Mouse (Mus musculus) liver, embryonic 13.5 days (tissue): ENCODE measurements at regions not wholly inside any gene's neighbourhood (a gene's known extent, or its start where the extent isn't known, plus 50 kb on each side); places are given as distances from the start of the nearest gene placed in this dataset.

Source experiments
- ATAC-seq: fragments of 200-750 bp; cut with Nextera tagmentation; 2 replicates; pipeline ENCODE4 v1.8.0; 2017; ENCODE audit warnings: low read depth, mild to moderate bottlenecking, moderate number of reproducible peaks, moderate library complexity
- DNase-seq: peaks from one replicate; pipeline ENCODE4 v3.0.0; 2022
- H3K27ac ChIP-seq: fragments of 300-500 bp; sonication (generic); 2 replicates; pipeline ENCODE4 v1.5.1; 2015; ENCODE audit warnings: moderate library complexity, mild to moderate bottlenecking, inconsistent platforms
- H3K27me3 ChIP-seq: fragments of 300-500 bp; sonication (generic); 2 replicates; pipeline ENCODE4 v1.6.1; 2015; ENCODE audit warnings: mild to moderate bottlenecking, inconsistent platforms
- H3K36me3 ChIP-seq: fragments of 300-500 bp; sonication (generic); 2 replicates; pipeline ENCODE4 v1.6.1; 2015; ENCODE audit warnings: mild to moderate bottlenecking, inconsistent platforms
- H3K4me1 ChIP-seq: fragments of 300-500 bp; sonication (generic); replicated peaks from 2 replicates; pipeline ENCODE4 v1.6.1; 2015; ENCODE audit warnings: inconsistent platforms
- H3K4me2 ChIP-seq: fragments of 300-500 bp; sonication (generic); 2 replicates; pipeline ENCODE4 v1.6.1; 2015; ENCODE audit warnings: inconsistent platforms, mild to moderate bottlenecking, moderate library complexity
- H3K4me3 ChIP-seq: fragments of 300-500 bp; sonication (generic); replicated peaks from 2 replicates; pipeline ENCODE4 v1.5.1; 2015; ENCODE audit warnings: mild to moderate bottlenecking, inconsistent platforms
- H3K9ac ChIP-seq: fragments of 300-500 bp; sonication (generic); 2 replicates; pipeline ENCODE4 v1.6.1; 2015; ENCODE audit warnings: mild to moderate bottlenecking, inconsistent platforms
- H3K9me3 ChIP-seq: fragments of 300-500 bp; sonication (generic); replicated peaks from 2 replicates; pipeline ENCODE4 v1.6.1; 2016; ENCODE audit warnings: inconsistent platforms
- WGBS: fragments of 180-500 bp; shearing (Covaris S2); methylation state at CpG from one replicate; pipeline ENCODE4 v1.1.7; 2015; ENCODE audit not compliant: insufficient replicate concordance; 5-methylcytosine and 5-hydroxymethylcytosine counted together

DNA sequence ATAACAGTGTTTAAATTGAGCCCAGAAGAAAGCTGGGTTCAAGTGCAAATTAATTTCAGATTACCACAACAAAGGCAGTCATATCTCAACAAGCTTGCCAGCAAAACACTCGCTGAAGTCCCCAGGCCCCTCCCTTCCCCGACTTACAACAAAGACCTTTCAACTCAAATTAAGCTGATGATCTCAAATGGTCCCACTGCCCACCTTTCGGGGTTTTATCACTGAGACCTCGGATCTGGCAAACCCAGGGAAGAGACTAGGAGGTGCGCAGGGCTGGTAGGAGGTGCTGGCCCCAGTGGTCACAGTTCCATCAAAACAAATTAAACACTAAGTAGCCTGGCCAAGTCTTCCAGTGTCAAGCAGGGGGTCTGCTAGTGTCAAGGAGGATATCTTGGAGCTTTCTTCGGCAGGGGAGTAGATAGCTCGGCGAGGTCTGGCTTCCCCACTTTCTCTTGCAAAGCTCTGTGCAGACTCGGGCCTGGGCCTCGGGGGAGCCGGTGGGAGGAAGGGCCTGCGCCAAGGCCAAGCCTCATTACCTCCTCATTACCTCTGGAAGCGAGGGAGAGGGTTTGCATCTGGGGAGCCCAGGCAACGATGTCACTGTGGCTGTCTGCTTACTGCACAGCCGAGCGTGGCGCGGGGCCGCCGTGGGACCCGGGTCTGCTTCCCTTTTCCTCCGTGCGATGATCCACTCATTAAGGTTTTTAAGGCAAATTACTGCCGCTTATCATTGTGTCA lies 262.9 kb upstream of the Irx2 start:
- Histone ChIP-seq H3K4me3 (no peak overlapping the region), H3K9ac (no peak overlapping the region), H3K36me3 (no peaks in the 10 kb centered on the region), H3K4me1 (no peaks in the 10 kb centered on the region), H3K4me2 (no peak overlapping the region), H3K27ac (no peak overlapping the region), H3K9me3 (peaks cover 2% of the 10 kb centered on the region; the same call in 1 of the 2 replicates), H3K27me3 (peaks cover 12% of the 10 kb centered on the region; the same call in 1 of the 2 replicates)
- no peak for ATAC-seq
- DNase-seq, result no peak
- WGBS, result 24% methylated on average over 24 of the region's 24 CpGs

DNA sequence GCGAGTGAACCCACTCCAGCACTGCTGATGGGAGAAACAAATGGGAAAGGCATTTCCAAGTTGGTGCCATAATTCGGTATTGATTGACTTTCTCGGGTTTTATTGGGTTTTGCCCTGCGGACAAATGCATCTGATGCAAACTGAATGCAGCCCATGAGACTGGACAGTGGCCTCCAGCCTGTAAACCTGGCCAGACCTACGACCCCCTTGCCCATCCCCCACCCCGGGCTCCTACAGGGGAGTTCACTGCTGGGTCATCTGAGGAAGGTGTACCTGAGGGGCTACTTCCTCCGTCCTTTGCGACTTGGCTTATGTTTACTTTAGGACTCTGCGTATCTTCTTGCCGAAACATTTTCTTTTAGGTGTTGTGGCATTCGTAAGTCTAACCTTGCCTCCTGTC lies 262.3 kb upstream of the Irx2 start:
- H3K9me3 ChIP-seq, result no peaks in the 10 kb centered on the region; the same call in 1 of the 2 replicates
- peaks cover 12% of the 10 kb centered on the region; the same call in 1 of the 2 replicates for H3K27me3 ChIP-seq
- DNase-seq, result no peak
- H3K4me1 ChIP-seq, result no peaks in the 10 kb centered on the region
- H3K9ac ChIP-seq, result no peak overlapping the region
- H3K27ac ChIP-seq, result no peak overlapping the region
- H3K36me3 ChIP-seq, result no peaks in the 10 kb centered on the region
- ATAC-seq, result no peak
- WGBS, result 38% methylated on average over 11 of the region's 11 CpGs
- H3K4me3 ChIP-seq, result no peak overlapping the region
- no peak overlapping the region for H3K4me2 ChIP-seq

DNA sequence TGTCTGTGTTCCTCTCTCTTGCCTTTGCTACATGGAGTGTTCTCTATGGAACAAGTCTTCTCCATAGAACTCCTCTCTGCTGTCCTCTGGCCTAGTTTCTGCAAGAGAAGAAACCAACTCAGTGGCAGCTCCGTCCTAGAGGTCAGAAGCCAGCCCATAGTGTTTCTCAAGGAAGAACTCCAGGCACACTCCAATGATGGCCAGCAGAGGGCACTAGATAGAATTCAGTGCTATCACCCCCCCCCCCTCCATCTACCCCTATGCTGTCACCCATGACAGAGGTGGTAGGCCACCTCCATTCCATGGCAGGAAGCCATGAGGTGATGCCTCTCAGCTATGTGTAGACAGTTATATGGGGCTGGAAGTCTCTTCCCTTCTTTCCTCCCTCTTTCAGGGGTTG lies 258.5 kb upstream of the Irx2 start:
- Histone ChIP-seq H3K4me2 (no peak overlapping the region), H3K9me3 (no peaks in the 10 kb centered on the region; the same call in 1 of the 2 replicates), H3K27ac (no peak overlapping the region), H3K9ac (no peak overlapping the region), H3K4me1 (no peaks in the 10 kb centered on the region), H3K27me3 (peaks cover 12% of the 10 kb centered on the region; the same call in 1 of the 2 replicates), H3K4me3 (no peak overlapping the region), H3K36me3 (no peaks in the 10 kb centered on the region)
- no peak for ATAC-seq
- DNase-seq, result no peak
- 59% methylated on average over 1 of the region's 1 CpGs for WGBS

DNA sequence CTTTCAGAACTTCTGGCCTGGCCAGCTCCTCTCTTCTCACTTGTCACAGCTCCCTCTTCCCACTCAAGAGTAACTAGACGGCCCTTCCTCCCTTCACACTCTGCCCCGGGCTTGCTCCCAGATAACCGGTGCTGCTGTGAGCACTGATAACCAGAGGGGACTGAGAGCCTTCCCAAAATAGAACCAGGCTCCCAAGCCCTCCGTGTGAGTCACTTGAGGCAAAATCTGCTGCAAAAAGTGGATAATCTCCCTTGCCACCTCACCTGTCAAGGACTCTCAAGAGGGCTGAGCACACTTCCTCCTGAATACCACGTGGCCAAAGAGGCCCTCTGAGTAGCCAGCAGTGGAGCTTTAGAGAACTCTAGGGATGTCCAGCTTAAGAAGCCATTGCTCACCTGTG lies 257.6 kb upstream of the Irx2 start:
- Histone ChIP-seq H3K9ac (no peak overlapping the region), H3K9me3 (no peaks in the 10 kb centered on the region; the same call in 1 of the 2 replicates), H3K36me3 (no peaks in the 10 kb centered on the region), H3K4me3 (no peak overlapping the region), H3K4me2 (no peak overlapping the region), H3K27me3 (peaks cover 5% of the 10 kb centered on the region; the same call in 1 of the 2 replicates), H3K27ac (no peak overlapping the region), H3K4me1 (no peaks in the 10 kb centered on the region)
- 12% methylated on average over 5 of the region's 5 CpGs for whole genome bisulfite sequencing
- ATAC-seq (no peak), DNase-seq (no peak)

DNA sequence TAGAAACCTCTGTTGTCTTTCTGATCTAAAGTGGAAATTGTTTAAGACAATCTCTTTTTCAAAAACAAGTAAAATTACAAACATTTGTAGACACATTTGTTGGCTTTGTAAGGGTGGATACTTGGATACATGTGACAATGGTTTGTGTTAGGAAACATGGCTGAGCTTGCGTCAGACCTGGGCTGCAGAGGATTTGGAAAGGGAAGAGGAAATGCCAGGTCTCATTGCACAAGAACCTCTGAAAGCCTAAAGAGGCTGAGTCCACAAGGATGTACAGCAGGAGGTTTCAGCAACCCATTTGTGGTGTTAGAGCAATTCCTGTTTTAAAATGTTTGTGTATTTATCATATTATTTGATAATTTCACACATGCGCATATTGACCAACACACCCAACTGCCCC lies 235.3 kb upstream of the Irx2 start:
- Histone ChIP-seq H3K27me3 (no peaks in the 10 kb centered on the region), H3K9me3 (no peaks in the 10 kb centered on the region), H3K4me3 (no peak overlapping the region), H3K9ac (no peak overlapping the region), H3K36me3 (no peaks in the 10 kb centered on the region), H3K4me2 (no peak overlapping the region), H3K4me1 (no peaks in the 10 kb centered on the region), H3K27ac (no peak overlapping the region)
- 75% methylated on average over 2 of the region's 2 CpGs for WGBS
- ATAC-seq (no peak), DNase-seq (no peak)

DNA sequence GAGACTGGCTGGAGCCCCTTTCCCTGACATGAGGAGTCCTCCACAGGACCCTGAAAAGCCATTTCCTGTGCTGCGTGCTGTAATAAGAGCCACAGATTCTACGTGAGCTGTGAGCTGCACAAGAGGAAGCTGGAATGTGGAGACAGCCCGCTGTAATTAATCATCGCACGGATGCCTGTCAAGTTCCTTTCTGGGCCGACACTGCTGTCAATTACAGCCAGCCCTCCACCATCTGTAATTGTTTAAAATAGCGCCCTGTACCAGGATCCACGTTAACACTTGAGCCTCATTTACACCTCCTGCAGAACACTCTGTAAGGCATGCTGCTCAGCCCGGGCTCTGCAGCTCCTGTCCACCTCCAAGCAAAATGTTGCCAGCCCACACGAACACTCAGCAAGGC lies 227.9 kb upstream of the Irx2 start:
- H3K9ac ChIP-seq, result no peak overlapping the region
- no peaks in the 10 kb centered on the region for H3K4me1 ChIP-seq
- H3K4me2 ChIP-seq, result no peak overlapping the region
- DNase-seq, result no peak
- H3K36me3 ChIP-seq, result no peaks in the 10 kb centered on the region
- H3K27me3 ChIP-seq, result no peaks in the 10 kb centered on the region
- ATAC-seq, result no peak
- no peak overlapping the region for H3K4me3 ChIP-seq
- no peak overlapping the region for H3K27ac ChIP-seq
- H3K9me3 ChIP-seq, result peaks cover 3% of the 10 kb centered on the region; the same call in 1 of the 2 replicates
- WGBS, result 20% methylated on average over 10 of the region's 10 CpGs

DNA sequence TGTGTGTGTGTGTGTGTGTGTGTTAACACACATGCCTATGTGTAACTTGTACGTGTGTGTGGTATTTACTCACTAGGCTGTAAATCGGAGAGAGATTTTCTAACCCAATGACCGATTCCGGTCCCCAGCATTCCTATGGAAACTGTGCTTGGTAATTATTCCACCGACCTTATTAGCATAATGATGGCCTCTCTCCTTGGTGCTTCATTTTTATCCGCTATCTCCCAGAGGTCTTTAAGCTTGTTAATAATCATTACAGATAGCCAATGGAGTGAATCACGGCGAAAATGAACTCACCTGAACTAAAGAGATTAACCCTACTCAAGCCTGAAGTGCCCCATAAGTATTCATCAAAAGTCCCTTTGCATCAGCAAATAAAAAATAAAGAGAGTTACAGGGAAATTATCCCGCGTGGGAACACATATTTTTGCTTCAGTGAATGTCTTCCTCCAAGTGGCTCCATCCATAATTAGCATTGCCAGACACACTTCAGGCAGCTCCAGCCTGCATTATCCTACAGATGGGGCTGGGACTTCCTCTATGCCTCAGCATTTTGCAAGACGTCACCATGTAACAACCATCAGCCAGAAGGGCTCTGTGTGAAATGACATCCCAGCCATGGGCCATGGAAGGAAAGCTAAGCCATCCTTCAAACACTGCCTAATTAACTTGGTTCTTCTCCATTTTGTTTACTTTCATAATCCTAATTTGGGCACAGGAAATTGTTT lies 219.2 kb upstream of the Irx2 start:
- DNase-seq (no peak), ATAC-seq (no peak)
- no peak overlapping the region for H3K27ac ChIP-seq
- H3K9me3 ChIP-seq, result no peaks in the 10 kb centered on the region
- H3K27me3 ChIP-seq, result no peaks in the 10 kb centered on the region
- WGBS, result 70% methylated on average over 11 of the region's 11 CpGs
- no peak overlapping the region for H3K4me3 ChIP-seq
- H3K36me3 ChIP-seq, result no peaks in the 10 kb centered on the region
- H3K9ac ChIP-seq, result no peak overlapping the region
- no peaks in the 10 kb centered on the region for H3K4me1 ChIP-seq
- no peak overlapping the region for H3K4me2 ChIP-seq

DNA sequence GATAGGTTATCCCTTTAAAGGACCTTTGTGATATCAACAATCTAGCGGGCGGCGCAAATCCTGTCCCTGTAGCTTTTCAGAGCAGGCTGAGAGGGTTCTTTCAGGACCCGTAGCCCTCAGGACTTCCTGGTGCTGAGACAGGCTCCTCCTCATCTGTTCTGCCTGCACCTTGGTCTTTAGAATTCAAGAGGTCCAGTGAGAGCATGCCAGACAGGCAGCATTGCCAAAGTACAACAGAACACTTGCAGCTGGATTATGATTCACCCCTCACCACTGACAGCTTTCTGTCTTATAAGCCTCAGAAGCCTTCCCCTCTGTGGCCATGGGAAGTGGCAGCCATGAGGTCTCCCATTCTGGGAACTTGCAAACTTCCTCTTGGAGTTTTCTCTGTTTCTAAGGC lies 216.0 kb upstream of the Irx2 start:
- WGBS, result 75% methylated on average over 4 of the region's 4 CpGs
- DNase-seq (no peak), ATAC-seq (no peak)
- Histone ChIP-seq H3K4me3 (no peak overlapping the region), H3K9me3 (no peaks in the 10 kb centered on the region), H3K9ac (no peak overlapping the region), H3K4me2 (no peak overlapping the region), H3K27me3 (no peaks in the 10 kb centered on the region), H3K27ac (no peak overlapping the region), H3K4me1 (no peaks in the 10 kb centered on the region), H3K36me3 (no peaks in the 10 kb centered on the region)

DNA sequence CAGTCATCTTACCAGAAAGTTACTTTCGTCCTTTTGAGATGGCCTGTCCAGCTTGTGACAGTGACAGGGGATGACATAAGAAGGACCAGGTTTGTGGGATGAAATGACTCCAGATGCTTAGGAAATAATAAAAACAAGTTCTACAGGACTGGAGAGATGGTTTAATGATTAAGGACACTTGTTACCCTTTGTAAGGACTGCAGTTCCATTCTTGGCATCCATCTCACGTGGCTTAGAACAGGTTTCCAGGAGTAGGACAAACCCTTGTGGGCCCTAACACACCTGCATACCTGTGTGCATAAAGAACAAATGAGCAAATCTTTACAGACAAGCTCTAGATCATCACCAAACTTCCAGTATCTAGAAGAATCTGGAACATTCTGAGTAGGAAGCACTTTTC lies 211.6 kb upstream of the Irx2 start:
- no peaks in the 10 kb centered on the region for H3K4me1 ChIP-seq
- ATAC-seq (no peak), DNase-seq (no peak)
- H3K27me3 ChIP-seq, result no peaks in the 10 kb centered on the region
- no peaks in the 10 kb centered on the region for H3K36me3 ChIP-seq
- H3K27ac ChIP-seq, result no peak overlapping the region
- H3K4me2 ChIP-seq, result no peak overlapping the region
- H3K4me3 ChIP-seq, result no peak overlapping the region
- no peaks in the 10 kb centered on the region for H3K9me3 ChIP-seq
- no peak overlapping the region for H3K9ac ChIP-seq
- 43% methylated on average over 2 of the region's 2 CpGs for WGBS

DNA sequence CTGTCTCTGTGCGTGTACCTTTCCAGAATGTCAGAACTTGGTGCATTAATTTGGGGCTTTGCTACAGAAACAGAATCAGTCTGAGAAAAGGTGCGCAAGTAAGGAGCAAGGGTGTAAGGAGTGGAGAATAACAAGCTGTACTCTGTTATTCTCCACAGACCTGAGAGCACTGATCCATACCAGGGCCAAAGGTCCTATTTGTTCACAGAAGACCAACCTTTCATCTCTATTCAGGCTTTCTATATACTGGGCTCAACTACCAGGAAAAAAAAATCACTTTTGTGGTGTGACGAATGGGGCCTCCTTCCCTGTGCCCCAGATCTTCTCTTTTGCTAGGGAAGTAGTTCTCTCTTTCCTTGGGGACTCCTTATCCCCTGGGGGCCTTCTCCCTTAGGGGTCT lies 210.8 kb upstream of the Irx2 start:
- no peak overlapping the region for H3K9ac ChIP-seq
- 64% methylated on average over 3 of the region's 3 CpGs for WGBS
- no peak overlapping the region for H3K27ac ChIP-seq

DNA sequence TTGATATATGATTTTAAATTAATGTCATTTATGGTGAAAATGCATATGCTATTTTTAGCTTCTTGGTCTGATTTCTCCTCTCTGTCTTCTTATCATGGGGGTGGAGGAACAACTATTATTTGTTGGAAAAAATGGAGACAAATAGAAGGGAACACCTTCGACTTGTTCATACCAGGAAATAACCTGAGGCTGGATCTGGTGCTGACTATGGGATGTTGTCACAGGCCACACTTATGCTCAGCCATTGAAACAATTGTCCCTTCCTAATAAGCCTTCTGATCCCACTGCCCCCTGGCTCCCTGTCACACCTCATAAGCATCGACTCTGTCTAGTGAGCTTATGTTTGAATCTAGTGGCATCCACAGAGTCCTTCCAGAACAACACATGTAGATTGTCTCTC lies 210.3 kb upstream of the Irx2 start:
- H3K9me3 ChIP-seq, result no peaks in the 10 kb centered on the region
- H3K4me3 ChIP-seq, result no peak overlapping the region
- DNase-seq, result no peak
- no peaks in the 10 kb centered on the region for H3K4me1 ChIP-seq
- H3K27ac ChIP-seq, result no peak overlapping the region
- no peak overlapping the region for H3K4me2 ChIP-seq
- no peak overlapping the region for H3K9ac ChIP-seq
- 48% methylated on average over 2 of the region's 2 CpGs for whole genome bisulfite sequencing
- ATAC-seq, result no peak
- no peaks in the 10 kb centered on the region for H3K36me3 ChIP-seq
- no peaks in the 10 kb centered on the region for H3K27me3 ChIP-seq

More for the DNA sequence above, 210.8 kb upstream of the Irx2 start:
- Histone ChIP-seq H3K9me3 (no peaks in the 10 kb centered on the region), H3K4me2 (no peak overlapping the region), H3K4me3 (no peak overlapping the region), H3K27me3 (no peaks in the 10 kb centered on the region), H3K4me1 (no peaks in the 10 kb centered on the region), H3K36me3 (no peaks in the 10 kb centered on the region)
- no peak for DNase-seq
- no peak for ATAC-seq

DNA sequence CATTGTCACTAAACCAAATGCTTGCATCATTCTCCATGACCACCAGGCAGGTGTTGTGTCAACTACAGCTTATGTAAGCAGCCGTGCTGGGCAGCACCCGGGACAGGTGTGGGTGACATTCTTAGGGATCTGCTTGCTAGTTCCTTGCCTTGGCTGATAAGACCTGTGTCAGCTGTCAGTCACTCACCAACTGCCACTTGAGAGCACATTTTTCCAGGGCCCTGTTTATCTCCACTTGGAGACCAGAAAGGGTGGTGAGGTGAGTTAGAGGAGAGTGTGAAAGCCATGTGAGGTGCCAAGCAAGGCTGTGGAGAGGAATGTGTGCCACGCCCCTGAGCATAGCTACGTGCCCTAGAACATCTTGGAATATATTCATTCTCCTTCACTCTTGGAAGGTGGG lies 209.1 kb upstream of the Irx2 start:
- Histone ChIP-seq H3K4me2 (no peak overlapping the region), H3K9ac (no peak overlapping the region), H3K36me3 (no peaks in the 10 kb centered on the region), H3K9me3 (no peaks in the 10 kb centered on the region), H3K4me3 (no peak overlapping the region), H3K4me1 (no peaks in the 10 kb centered on the region), H3K27ac (no peak overlapping the region), H3K27me3 (no peaks in the 10 kb centered on the region)
- 69% methylated on average over 4 of the region's 4 CpGs for WGBS
- DNase-seq, result no peak
- ATAC-seq, result no peak
